Mouse (Mus musculus) cortical plate, adult 2 months (tissue): Measurements from ENCODE around the gene Dnajc17. TPM values are rescaled to one million over a fixed set of nuclear protein-coding genes. Genes with fewer than 3 reads are reported as not detected.
A peak's percentile ranks its signal among the peaks of the same experiment; 100 is the strongest.

Experiments used
- H3K27ac ChIP-seq: fragments of 200-500 bp; 2 replicates; pipeline ENCODE4 v1.5.1; 2012; ENCODE audit warnings: low read length, control low read depth, inconsistent platforms; ENCODE audit not compliant: insufficient read depth
- H3K4me1 ChIP-seq: fragments of 200-500 bp; 2 replicates; pipeline ENCODE4 v1.6.1; 2011; ENCODE audit warnings: low read length; ENCODE audit not compliant: control insufficient read depth, insufficient read depth
- H3K4me3 ChIP-seq: fragments of 200-500 bp; 2 replicates; pipeline ENCODE4 v1.5.1; 2011; ENCODE audit warnings: mild to moderate bottlenecking, low read length, control low read depth; ENCODE audit not compliant: insufficient read depth
- CTCF ChIP-seq: fragments of 200-500 bp; IDR thresholded peaks from 2 replicates; pipeline ENCODE4 v1.5.1; 2011; ENCODE audit warnings: mild to moderate bottlenecking, control low read depth, low read length; ENCODE audit not compliant: insufficient read depth; ENCODE audit errors: extremely low read depth
- POLR2A ChIP-seq: fragments of 200-500 bp; IDR thresholded peaks from 2 replicates; pipeline ENCODE4 v1.6.1; 2011; ENCODE audit warnings: mild to moderate bottlenecking, low read length, control low read depth; ENCODE audit not compliant: insufficient read depth; ENCODE audit errors: extremely low read depth
- polyA plus RNA-seq: library from polyadenylated mRNA; depleted of rRNA; stranded (reverse); fragments of >200 nt; gene quantifications from 2 replicates; pipeline ENCODE4 v1.2.3, GENCODE M21; 2012

The Dnajc17 gene
- polyA plus RNA-seq, 1 experiment: 25.9 TPM

DNA sequence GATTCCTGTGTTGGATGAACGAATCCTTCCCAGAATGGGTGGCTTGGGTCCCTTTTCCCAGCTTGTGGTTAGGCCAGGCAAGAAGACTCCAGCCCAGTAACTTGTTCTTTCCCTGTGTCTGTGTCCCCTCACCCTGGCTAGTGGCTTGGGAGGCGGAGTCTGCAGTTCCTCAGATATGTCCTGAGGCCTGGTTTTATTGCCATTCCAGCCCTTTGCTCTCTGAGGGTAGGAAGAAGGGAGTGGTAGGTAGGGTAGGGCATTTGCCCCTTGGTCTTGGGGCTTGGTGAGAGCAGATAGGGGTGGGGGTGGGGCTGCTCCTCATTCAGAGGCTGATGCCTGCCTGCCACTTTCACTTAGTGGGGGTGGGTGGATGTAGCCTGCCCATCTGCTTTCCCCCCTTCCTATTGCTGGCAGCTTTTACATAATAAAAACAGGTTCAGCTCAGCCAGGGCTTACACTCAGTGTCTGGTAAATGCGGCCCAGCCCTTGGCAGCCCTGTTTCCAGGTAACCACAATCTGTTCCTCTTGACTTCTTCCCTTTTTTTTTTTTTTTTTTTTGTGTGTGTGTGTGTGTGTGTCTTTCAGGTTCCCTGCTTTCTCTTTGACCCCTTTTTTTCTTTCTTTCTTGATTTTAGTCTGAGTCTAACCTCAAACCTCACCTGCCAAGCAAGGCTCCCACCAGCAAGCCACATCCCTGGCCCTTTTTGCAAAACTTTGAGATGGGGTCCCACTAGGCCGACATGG lies 31.7 kb upstream of the Dnajc17 start:
- Histone ChIP-seq H3K4me3 (no peak overlapping the region), H3K27ac (no peak overlapping the region), H3K4me1 (0 out of 2 replicates have a peak, but pooled peaks cover 2% of the 10 kb centered on the region)
- no peak for TF ChIP-seq POLR2A
- no peak for TF ChIP-seq CTCF

DNA sequence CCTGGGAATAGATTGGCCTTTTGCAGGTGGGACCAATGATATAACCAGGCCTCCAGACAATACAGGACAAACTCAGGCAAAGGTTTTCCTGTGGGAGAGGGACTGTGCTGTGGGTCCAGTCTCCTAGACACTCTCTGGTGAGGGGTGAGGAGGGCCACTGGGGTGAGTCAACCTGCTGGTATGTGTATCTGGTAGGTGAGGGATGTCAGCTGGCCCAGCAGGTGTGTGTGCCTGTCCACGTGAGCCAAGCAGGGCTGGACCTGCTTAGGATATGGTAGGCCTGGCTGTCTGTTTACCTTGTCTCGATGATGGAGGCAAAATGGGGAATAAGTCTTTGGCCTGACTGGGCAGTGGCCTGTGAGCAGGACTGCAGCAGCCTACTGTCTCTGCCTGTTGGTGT lies 30.1 kb upstream of the Dnajc17 start:
- Histone ChIP-seq H3K4me1 (0 out of 2 replicates have a peak, but pooled peaks cover 2% of the 10 kb centered on the region), H3K4me3 (no peak overlapping the region), H3K27ac (no peak overlapping the region)
- TF ChIP-seq POLR2A (no peak), CTCF (no peak)

DNA sequence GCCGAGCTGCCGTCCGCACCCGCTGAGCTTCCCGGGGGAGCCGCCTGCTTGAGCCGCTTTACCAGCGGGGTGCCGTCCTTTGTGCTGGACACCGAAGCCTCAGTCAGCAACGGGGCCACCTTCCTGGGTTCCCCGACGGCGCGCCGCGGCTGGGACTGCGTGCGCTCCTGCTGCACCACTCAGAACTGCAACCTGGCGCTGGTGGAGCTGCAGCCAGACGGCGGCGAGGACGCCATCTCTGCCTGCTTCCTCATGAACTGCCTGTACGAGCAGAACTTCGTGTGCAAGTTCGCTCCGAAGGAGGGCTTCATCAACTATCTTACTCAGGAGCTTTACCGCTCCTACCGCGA lies 29.3 kb upstream of the Dnajc17 start:
- H3K4me3 ChIP-seq: peak overlapping the region; percentile 7
- H3K4me1 ChIP-seq: 0 out of 2 replicates have a peak, but pooled peaks cover 2% of the 10 kb centered on the region
- no peak for TF ChIP-seq CTCF
- no peak for TF ChIP-seq POLR2A
- no peak overlapping the region for H3K27ac ChIP-seq

DNA sequence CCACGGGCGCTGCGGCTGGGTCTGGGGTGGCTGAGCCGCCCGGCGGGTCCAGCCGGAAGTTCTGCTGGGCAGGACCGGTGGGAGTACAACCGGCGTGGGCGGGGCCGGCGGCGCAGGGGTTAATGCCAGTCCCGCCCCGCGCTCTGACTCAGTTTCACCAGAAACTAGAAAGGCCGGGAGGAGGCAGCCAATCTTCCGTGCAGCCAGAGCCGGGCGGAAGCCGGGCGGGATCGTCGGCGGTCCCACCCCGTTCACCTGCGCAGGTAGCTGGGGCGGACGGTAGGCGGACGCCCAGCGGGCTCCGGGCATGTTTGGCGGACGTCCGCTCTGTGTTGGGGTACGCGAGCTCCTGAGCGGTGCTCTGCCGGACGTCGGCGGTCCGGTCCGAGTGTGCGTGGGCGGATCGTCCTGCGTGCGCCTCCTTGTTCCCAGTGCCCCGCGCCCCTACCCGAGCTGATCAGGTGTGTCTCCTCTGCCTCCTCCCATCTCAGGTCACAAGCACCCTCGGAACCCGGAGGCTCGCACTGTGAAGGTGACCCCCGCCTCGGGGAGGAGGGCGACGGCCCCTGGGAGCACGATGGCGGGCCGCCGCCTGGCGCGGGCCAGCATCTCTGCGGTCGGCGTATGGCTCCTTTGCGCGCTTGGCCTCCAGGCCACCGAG lies 28.7 kb upstream of the Dnajc17 start, which contains the start of gene Spint1:
Gene Spint1 (plus strand): TSS at position 153 of the 661 bp plus-strand sequence.
- TF ChIP-seq POLR2A (no peak), CTCF (no peak)
- H3K4me3 ChIP-seq: peak within 1 kb of the TSS; percentile 7
- 0 out of 2 replicates have a peak, but pooled peaks cover 2% of the 10 kb centered on the region for H3K4me1 ChIP-seq
- no peak within 1 kb of the TSS for H3K27ac ChIP-seq

DNA sequence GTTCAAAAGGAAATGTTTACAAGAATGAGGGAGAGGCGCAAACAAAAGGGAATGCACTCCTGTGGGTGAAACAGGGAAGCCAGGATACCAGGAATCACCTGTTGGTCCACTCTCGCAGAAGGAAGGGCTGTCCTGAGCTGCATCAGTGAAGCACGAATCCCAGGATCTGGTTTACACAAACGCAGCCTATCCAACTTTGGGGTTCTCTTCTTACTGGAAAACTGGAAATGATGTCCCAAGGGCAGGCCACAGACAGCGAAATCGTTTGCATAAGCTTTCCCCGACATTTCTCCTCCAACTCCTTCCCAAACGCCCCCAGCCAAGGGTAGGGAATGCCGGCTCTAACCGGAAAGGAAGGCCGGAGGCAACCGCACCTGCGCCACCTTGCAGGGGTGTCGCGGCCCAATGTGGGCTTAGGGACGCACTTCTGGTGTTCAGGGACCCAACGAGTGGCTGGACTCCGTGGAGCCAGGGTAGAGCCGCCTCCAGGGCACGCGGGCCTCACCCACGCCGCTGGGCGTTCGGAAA lies 28.2 kb upstream of the Dnajc17 start:
- H3K4me1 ChIP-seq: no peaks in the 10 kb centered on the region
- H3K27ac ChIP-seq: no peak overlapping the region
- TF ChIP-seq POLR2A (no peak), CTCF (no peak)
- no peak overlapping the region for H3K4me3 ChIP-seq

DNA sequence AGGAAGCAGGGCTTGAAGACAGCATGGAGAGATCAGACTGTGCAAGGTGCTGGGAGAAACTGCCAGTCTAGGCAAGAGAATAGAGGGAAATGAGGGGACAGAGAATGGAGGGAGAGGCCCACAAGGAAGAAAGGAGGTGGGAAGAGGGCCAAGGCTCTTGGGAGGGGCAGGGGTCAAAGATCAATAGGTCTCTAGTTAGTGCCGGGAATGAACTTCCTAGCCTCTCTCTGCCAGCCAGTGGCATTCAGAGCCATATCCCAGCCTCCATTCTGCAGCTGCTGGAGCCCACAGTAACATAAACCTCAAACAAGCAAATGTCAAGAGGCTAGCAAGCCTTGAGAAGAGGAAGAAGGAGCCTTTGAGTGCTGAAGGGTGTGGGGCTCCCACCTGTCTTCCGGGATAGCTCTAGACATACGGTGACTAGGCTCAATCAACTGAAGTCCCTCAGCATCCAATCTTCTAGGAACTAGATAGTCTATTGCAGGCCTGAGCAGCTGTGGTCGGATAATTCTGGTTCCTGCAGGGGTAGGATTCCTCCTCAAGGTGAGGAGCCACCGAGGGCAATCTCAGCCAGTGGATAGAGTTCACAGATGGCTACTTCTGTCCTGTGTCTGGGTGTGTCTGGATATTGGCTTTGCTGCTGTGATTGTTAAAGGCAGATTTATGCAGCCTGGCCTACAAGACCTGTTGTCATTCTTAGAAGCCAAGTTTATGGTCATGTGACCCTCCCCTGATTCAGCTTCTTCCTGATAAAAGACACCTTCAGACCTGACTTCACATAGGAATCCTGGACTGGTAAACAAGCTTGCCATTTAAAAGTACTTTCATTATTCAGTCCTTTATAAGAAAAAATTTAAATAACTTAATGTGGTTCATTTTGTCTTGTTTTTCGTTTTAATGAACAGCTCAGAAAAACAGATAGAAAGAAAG lies 21.4 kb upstream of the Dnajc17 start, which contains the start of gene Ppp1r14d:
Gene Ppp1r14d (minus strand): TSS at position 132 of the 930 bp plus-strand sequence.
- TF ChIP-seq CTCF: no peak
- no peak for TF ChIP-seq POLR2A
- no peak within 1 kb of the TSS for H3K27ac ChIP-seq
- no peaks in the 10 kb centered on the region for H3K4me1 ChIP-seq

DNA sequence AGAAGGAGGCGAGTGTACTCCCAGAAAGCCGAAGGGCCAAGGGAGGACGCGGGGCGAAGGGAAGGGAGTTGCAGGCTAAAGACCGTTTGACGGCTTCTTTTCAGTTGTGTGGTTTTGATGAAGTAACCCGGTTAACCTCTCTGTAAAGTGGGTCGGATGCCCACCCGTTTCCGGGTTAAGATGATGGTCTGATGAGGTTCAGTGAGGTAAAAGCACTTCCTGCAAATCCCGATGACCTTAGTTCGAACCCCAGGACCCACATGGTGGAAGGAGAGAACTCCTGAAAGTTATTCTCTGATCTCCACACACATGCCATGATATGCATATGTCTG lies 547 bp upstream of the Dnajc17 start:
- no peak for TF ChIP-seq CTCF
- no peak for TF ChIP-seq POLR2A
- no peaks in the 10 kb centered on the region for H3K4me1 ChIP-seq
- H3K27ac ChIP-seq: no peak overlapping the region
- H3K4me3 ChIP-seq: peak overlapping the region; percentile 70

More for the DNA sequence above, 21.4 kb upstream of the Dnajc17 start, which contains the start of gene Ppp1r14d:
- no peak within 1 kb of the TSS for H3K4me3 ChIP-seq

DNA sequence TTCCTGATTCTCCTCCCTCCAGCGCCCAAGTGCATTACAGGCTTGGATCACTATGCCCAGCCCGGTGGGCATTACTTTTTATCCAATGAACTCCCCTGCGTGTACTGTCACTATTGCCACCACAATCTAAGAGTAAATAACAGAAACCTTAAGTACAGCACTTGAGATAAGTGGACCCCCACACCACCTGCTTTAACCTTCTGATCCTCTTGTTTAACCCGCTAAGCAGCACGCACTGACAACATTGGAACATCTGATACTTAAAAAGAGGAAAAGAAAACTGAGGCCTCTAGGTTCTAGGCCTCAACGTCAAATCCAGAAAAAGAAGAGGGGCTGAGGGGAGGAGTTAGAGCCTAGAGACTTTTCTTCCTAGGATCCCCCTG lies 643 bp downstream of the Dnajc17 start:
- no peaks in the 10 kb centered on the region for H3K4me1 ChIP-seq
- H3K4me3 ChIP-seq: peak overlapping the region; percentile 70
- no peak for TF ChIP-seq POLR2A
- H3K27ac ChIP-seq: peak overlapping the region; percentile 68; the same call in 1 of the 2 replicates

DNA sequence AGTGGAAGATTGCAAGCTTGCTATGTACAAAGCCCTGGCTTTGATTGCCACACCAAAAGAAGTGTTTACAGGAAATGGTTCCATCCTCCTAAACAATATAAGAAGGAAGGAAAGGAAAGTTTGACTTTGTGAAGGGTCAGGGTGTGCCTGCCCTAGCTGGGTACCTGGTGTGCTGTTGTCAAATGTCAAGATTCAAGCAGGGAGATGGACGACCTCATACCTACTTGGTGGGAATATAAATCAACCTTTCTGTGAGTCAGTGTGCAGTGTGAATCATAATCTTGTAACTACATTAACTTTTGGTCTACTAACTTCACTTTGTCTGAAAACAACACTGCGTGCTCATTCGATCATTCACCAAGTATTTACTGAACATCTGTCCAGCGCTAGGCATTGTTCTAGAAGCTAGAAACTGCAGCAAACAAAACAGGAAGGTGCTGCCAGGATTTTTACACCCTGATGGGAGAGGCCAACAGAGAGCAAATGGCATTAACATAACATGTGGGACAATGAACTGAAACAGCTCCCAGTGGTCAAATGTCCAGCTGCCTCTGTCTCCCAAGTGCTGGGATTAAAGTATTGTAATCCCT lies 4.6 kb downstream of the Dnajc17 start:
- no peak overlapping the region for H3K27ac ChIP-seq
- no peak for TF ChIP-seq CTCF
- no peak for TF ChIP-seq POLR2A
- H3K4me1 ChIP-seq: peaks cover 3% of the 10 kb centered on the region; the same call in 1 of the 2 replicates
- no peak overlapping the region for H3K4me3 ChIP-seq
